Mouse (Mus musculus) neural tube, embryonic 14.5 days (tissue): Measurements from ENCODE around the gene Ccdc141. TPM values are rescaled to one million over a fixed set of nuclear protein-coding genes. Genes with fewer than 3 reads are reported as not detected.

Source experiments
- ATAC-seq: fragments of 200-750 bp; cut with Nextera tagmentation; 2 replicates; pipeline ENCODE4 v1.8.0; 2017; ENCODE audit warnings: low read depth, mild to moderate bottlenecking, moderate TSS enrichment, moderate library complexity
- H3K27ac ChIP-seq: fragments of 300-500 bp; sonication (generic); 2 replicates; pipeline ENCODE4 v1.5.1; 2014; ENCODE audit warnings: low read depth, mild to moderate bottlenecking, control low read depth, low read length, moderate library complexity, mixed read lengths
- H3K27me3 ChIP-seq: fragments of 300-500 bp; sonication (generic); 2 replicates; pipeline ENCODE4 v1.6.1; 2014; ENCODE audit warnings: low read length; ENCODE audit not compliant: control insufficient read depth, insufficient read depth
- H3K36me3 ChIP-seq: fragments of 300-500 bp; sonication (generic); 2 replicates; pipeline ENCODE4 v1.6.1; 2014; ENCODE audit warnings: low read length, mixed read lengths; ENCODE audit not compliant: control insufficient read depth, insufficient read depth
- H3K4me1 ChIP-seq: fragments of 300-500 bp; sonication (generic); 2 replicates; pipeline ENCODE4 v1.6.1; 2014; ENCODE audit warnings: low read length; ENCODE audit not compliant: control insufficient read depth, insufficient read depth
- H3K4me2 ChIP-seq: fragments of 300-500 bp; sonication (generic); 2 replicates; pipeline ENCODE4 v1.6.1; 2014; ENCODE audit warnings: mild to moderate bottlenecking, low read depth, low read length, control low read depth
- H3K4me3 ChIP-seq: fragments of 300-500 bp; sonication (generic); 2 replicates; pipeline ENCODE4 v1.5.1; 2014; ENCODE audit warnings: low read depth, low read length, control low read depth, mixed read lengths
- H3K9ac ChIP-seq: fragments of 300-500 bp; sonication (generic); replicated peaks from 2 replicates; pipeline ENCODE4 v1.6.1; 2014; ENCODE audit warnings: low read depth, mild to moderate bottlenecking, control low read depth, low read length, mixed read lengths
- H3K9me3 ChIP-seq: fragments of 300-500 bp; sonication (generic); 2 replicates; pipeline ENCODE4 v1.6.1; 2016; ENCODE audit warnings: low read length; ENCODE audit not compliant: control insufficient read depth
- WGBS: fragments of 180-500 bp; shearing (Covaris S2); extraction: QIAGEN DNeasy Blood & Tissue Kit; methylation state at CpG from one replicate; pipeline ENCODE4 v1.1.7; 2014; 5-methylcytosine and 5-hydroxymethylcytosine counted together
- polyA plus RNA-seq: library from polyadenylated mRNA; unstranded; fragments of >200 nt; fragmentation: Nextera tagmentation; extraction: Ambion mirVana; gene quantifications from 2 replicates; pipeline ENCODE4 v1.2.1, GENCODE M21; 2014

The Ccdc141 gene
- polyA plus RNA-seq, 1 experiment from 2014 or later, result 5.7 TPM

- no peak overlapping the region for H3K4me3 ChIP-seq
- WGBS, result 83% methylated on average over 5 of the region's 5 CpGs
- no peak overlapping the region for H3K9ac ChIP-seq
- no peak overlapping the region for H3K4me2 ChIP-seq
- no peaks in the 10 kb centered on the region for H3K9me3 ChIP-seq
- no peak overlapping the region for H3K27ac ChIP-seq
- ATAC-seq, result no peak
- H3K27me3 ChIP-seq, result no peaks in the 10 kb centered on the region
- H3K36me3 ChIP-seq, result no peaks in the 10 kb centered on the region
- no peaks in the 10 kb centered on the region for H3K4me1 ChIP-seq
Observed at GRCm38 (mm10) chr2:76981717-76982116, 188.7 kb downstream of the Ccdc141 start.

GRCm38 (mm10) chr2:76980146-76980545 lies 190.3 kb downstream of the Ccdc141 start:
- no peak overlapping the region for H3K4me2 ChIP-seq
- WGBS, result 53% methylated on average over 9 of the region's 9 CpGs
- no peak for ATAC-seq

GRCm38 (mm10) chr2:76977650-76978049 lies 192.8 kb downstream of the Ccdc141 start:
- Histone ChIP-seq H3K36me3 (no peaks in the 10 kb centered on the region), H3K4me2 (no peak overlapping the region)
- WGBS, result 81% methylated on average over 6 of the region's 6 CpGs

More at GRCm38 (mm10) chr2:76980146-76980545, 190.3 kb downstream of the Ccdc141 start:
- no peaks in the 10 kb centered on the region for H3K9me3 ChIP-seq
- no peaks in the 10 kb centered on the region for H3K27me3 ChIP-seq
- H3K36me3 ChIP-seq, result no peaks in the 10 kb centered on the region
- no peak overlapping the region for H3K27ac ChIP-seq
- H3K9ac ChIP-seq, result no peak overlapping the region
- no peak overlapping the region for H3K4me3 ChIP-seq
- no peaks in the 10 kb centered on the region for H3K4me1 ChIP-seq

GRCm38 (mm10) chr2:76972051-76972450 lies 198.4 kb downstream of the Ccdc141 start:
- no peak for ATAC-seq
- Histone ChIP-seq H3K27ac (no peak overlapping the region), H3K9ac (no peak overlapping the region), H3K9me3 (no peaks in the 10 kb centered on the region), H3K4me3 (no peak overlapping the region), H3K36me3 (no peaks in the 10 kb centered on the region), H3K27me3 (no peaks in the 10 kb centered on the region), H3K4me1 (no peaks in the 10 kb centered on the region), H3K4me2 (no peak overlapping the region)
- 49% methylated on average over 4 of the region's 4 CpGs for WGBS

More at GRCm38 (mm10) chr2:76977650-76978049, 192.8 kb downstream of the Ccdc141 start:
- Histone ChIP-seq H3K27ac (no peak overlapping the region), H3K4me1 (no peaks in the 10 kb centered on the region), H3K9me3 (no peaks in the 10 kb centered on the region), H3K27me3 (no peaks in the 10 kb centered on the region), H3K9ac (no peak overlapping the region), H3K4me3 (no peak overlapping the region)
- no peak for ATAC-seq

- no peak overlapping the region for H3K27ac ChIP-seq
- peak overlapping the region; percentile 7; the same call in 1 of the 2 replicates for H3K4me2 ChIP-seq
- peak; percentile 45; the same call in 1 of the 2 replicates for ATAC-seq
Observed at GRCm38 (mm10) chr2:76971069-76971468, 199.4 kb downstream of the Ccdc141 start.

GRCm38 (mm10) chr2:76970669-76971068 lies 199.8 kb downstream of the Ccdc141 start:
- WGBS, result 21% methylated on average over 4 of the region's 4 CpGs
- no peak overlapping the region for H3K4me3 ChIP-seq
- H3K4me1 ChIP-seq, result no peaks in the 10 kb centered on the region
- no peak overlapping the region for H3K9ac ChIP-seq
- no peaks in the 10 kb centered on the region for H3K9me3 ChIP-seq
- H3K27me3 ChIP-seq, result no peaks in the 10 kb centered on the region
- H3K27ac ChIP-seq, result no peak overlapping the region
- peak; percentile 74; the same call in 1 of the 2 replicates for ATAC-seq
- no peaks in the 10 kb centered on the region for H3K36me3 ChIP-seq
- H3K4me2 ChIP-seq, result no peak overlapping the region

More at GRCm38 (mm10) chr2:76971069-76971468, 199.4 kb downstream of the Ccdc141 start:
- Histone ChIP-seq H3K27me3 (no peaks in the 10 kb centered on the region), H3K4me3 (no peak overlapping the region), H3K9me3 (no peaks in the 10 kb centered on the region), H3K36me3 (no peaks in the 10 kb centered on the region), H3K9ac (no peak overlapping the region), H3K4me1 (no peaks in the 10 kb centered on the region)
- WGBS, result 56% methylated on average over 5 of the region's 5 CpGs

GRCm38 (mm10) chr2:76970204-76970603 lies 200.2 kb downstream of the Ccdc141 start:
- no peaks in the 10 kb centered on the region for H3K27me3 ChIP-seq
- H3K27ac ChIP-seq, result no peak overlapping the region
- no peak overlapping the region for H3K9ac ChIP-seq
- ATAC-seq, result no peak
- no peaks in the 10 kb centered on the region for H3K36me3 ChIP-seq
- H3K4me1 ChIP-seq, result no peaks in the 10 kb centered on the region
- H3K9me3 ChIP-seq, result no peaks in the 10 kb centered on the region
- H3K4me3 ChIP-seq, result no peak overlapping the region
- WGBS, result 70% methylated on average over 6 of the region's 6 CpGs
- H3K4me2 ChIP-seq, result no peak overlapping the region

GRCm38 (mm10) chr2:76969637-76970036 lies 200.8 kb downstream of the Ccdc141 start:
- no peaks in the 10 kb centered on the region for H3K36me3 ChIP-seq
- no peaks in the 10 kb centered on the region for H3K27me3 ChIP-seq
- H3K4me2 ChIP-seq, result no peak overlapping the region
- ATAC-seq, result no peak
- H3K9me3 ChIP-seq, result no peaks in the 10 kb centered on the region
- 81% methylated on average over 21 of the region's 21 CpGs for WGBS
- no peak overlapping the region for H3K27ac ChIP-seq
- H3K4me1 ChIP-seq, result no peaks in the 10 kb centered on the region
- no peak overlapping the region for H3K9ac ChIP-seq
- H3K4me3 ChIP-seq, result no peak overlapping the region

GRCm38 (mm10) chr2:76968919-76969318 lies 201.5 kb downstream of the Ccdc141 start:
- peak; percentile 87 for ATAC-seq
- Histone ChIP-seq H3K4me1 (no peaks in the 10 kb centered on the region), H3K27ac (no peak overlapping the region), H3K4me2 (no peak overlapping the region), H3K9ac (no peak overlapping the region), H3K9me3 (no peaks in the 10 kb centered on the region), H3K27me3 (no peaks in the 10 kb centered on the region), H3K36me3 (no peaks in the 10 kb centered on the region), H3K4me3 (no peak overlapping the region)
- 33% methylated on average over 8 of the region's 8 CpGs for WGBS
